Mouse (Mus musculus) inflammation-experienced regulatory T-cells, adult 6 months (primary cell): Measurements from ENCODE around the gene Lamb1. TPM values are rescaled to one million over a fixed set of nuclear protein-coding genes. Genes with fewer than 3 reads are reported as not detected.

ENCODE experiments used
- polyA plus RNA-seq, 3 experiments: library from polyadenylated mRNA; unstranded; fragments of 100-300 nt; shearing (Covaris generic); gene quantifications; one replicate each; pipeline ENCODE4 v1.2.1; 2017

The Lamb1 gene
- polyA plus RNA-seq, 3 experiments from 2014 or later = not detected

Other genes with a start within 250 kb of the Lamb1 start
- gene Fam110c, start 191.4 kb upstream of the Lamb1 start, polyA plus RNA-seq = under 1 TPM in 2 of 3 experiments, not detected in 1; 0.24 to 0.39 TPM
- gene Gm6993, start 24.5 kb upstream of the Lamb1 start, polyA plus RNA-seq = not detected
- gene Dld, start 86.2 kb downstream of the Lamb1 start, polyA plus RNA-seq = 100 to 1,000 TPM in 1 of 3 experiments, 10 to 100 TPM in 2; 92.6 to 105 (median 93.2) TPM
- gene Slc26a3, start 125.6 kb downstream of the Lamb1 start, polyA plus RNA-seq = not detected
- 10 to 100 TPM; 28.9 to 31.9 (median 30.2) TPM for gene Cbll1, start 234.4 kb downstream of the Lamb1 start, polyA plus RNA-seq